Mouse (Mus musculus) lung, embryonic 16.5 days (tissue): ENCODE results near the gene Spout1. TPM values are rescaled to one million over a fixed set of nuclear protein-coding genes. Genes with fewer than 3 reads are reported as not detected.
A peak's percentile ranks its signal among the peaks of the same experiment; 100 is the strongest.
"Not testable (repeated sequence)": the region's sequence is repeated elsewhere in the genome, so short reads cannot be mapped to it uniquely, and the experiment has no call there.

Source experiments
- ATAC-seq: fragments of 200-750 bp; cut with Nextera tagmentation; 2 replicates; pipeline ENCODE4 v1.8.0; 2017; ENCODE audit warnings: low read depth, mild to moderate bottlenecking, moderate library complexity
- H3K27ac ChIP-seq: fragments of 300-500 bp; sonication (generic); 2 replicates; pipeline ENCODE4 v1.5.1; 2014; ENCODE audit warnings: mild to moderate bottlenecking, control low read depth, low read length
- H3K27me3 ChIP-seq: fragments of 300-500 bp; sonication (generic); 2 replicates; pipeline ENCODE4 v1.6.1; 2014; ENCODE audit warnings: low read depth, low read length, mixed read lengths; ENCODE audit not compliant: control insufficient read depth, insufficient read depth
- H3K36me3 ChIP-seq: fragments of 300-500 bp; sonication (generic); 2 replicates; pipeline ENCODE4 v1.6.1; 2014; ENCODE audit warnings: low read length; ENCODE audit not compliant: control insufficient read depth, insufficient read depth
- H3K4me1 ChIP-seq: fragments of 300-500 bp; sonication (generic); replicated peaks from 2 replicates; pipeline ENCODE4 v1.6.1; 2014; ENCODE audit warnings: low read length, mixed read lengths; ENCODE audit not compliant: control insufficient read depth, insufficient read depth
- H3K4me2 ChIP-seq: fragments of 300-500 bp; sonication (generic); 2 replicates; pipeline ENCODE4 v1.6.1; 2014; ENCODE audit warnings: low read depth, low read length, control low read depth
- H3K4me3 ChIP-seq: fragments of 300-500 bp; sonication (generic); 2 replicates; pipeline ENCODE4 v1.5.1; 2014; ENCODE audit warnings: mild to moderate bottlenecking, low read length, control low read depth
- H3K9ac ChIP-seq: fragments of 300-500 bp; sonication (generic); 2 replicates; pipeline ENCODE4 v1.6.1; 2014; ENCODE audit warnings: low read length, control low read depth
- H3K9me3 ChIP-seq: fragments of 300-500 bp; sonication (generic); 2 replicates; pipeline ENCODE4 v1.6.1; 2016; ENCODE audit warnings: low read length; ENCODE audit not compliant: control insufficient read depth
- WGBS: fragments of 180-500 bp; shearing (Covaris S2); extraction: QIAGEN DNeasy Blood & Tissue Kit; methylation state at CpG from one replicate; pipeline ENCODE4 v1.1.7; 2014; 5-methylcytosine and 5-hydroxymethylcytosine counted together
- polyA plus RNA-seq: library from polyadenylated mRNA; unstranded; fragments of >200 nt; fragmentation: Nextera tagmentation; extraction: Ambion mirVana; gene quantifications from 2 replicates; pipeline ENCODE4 v1.2.1, GENCODE M21; 2015

Gene Spout1
- polyA plus RNA-seq, 1 experiment from 2014 or later: 66.6 TPM

- no peak for ATAC-seq
- Histone ChIP-seq H3K4me3 (no peak overlapping the region), H3K27me3 (no peaks in the 10 kb centered on the region), H3K27ac (no peak overlapping the region), H3K4me1 (no peaks in the 10 kb centered on the region), H3K9ac (no peak overlapping the region), H3K9me3 (no peaks in the 10 kb centered on the region), H3K36me3 (0 out of 2 replicates have a peak, but pooled peaks cover 2% of the 10 kb centered on the region), H3K4me2 (no peak overlapping the region)
- WGBS: 78% methylated on average over 6 of the region's 6 CpGs
Observed at GRCm38 (mm10) chr2:30185276-30185675, 7.0 kb upstream of the Spout1 start.

GRCm38 (mm10) chr2:30183721-30184120 is 5.5 kb upstream of the Spout1 start:
- Histone ChIP-seq H3K4me2 (no peak overlapping the region), H3K9me3 (no peaks in the 10 kb centered on the region), H3K4me1 (no peaks in the 10 kb centered on the region), H3K27ac (no peak overlapping the region), H3K9ac (no peak overlapping the region), H3K27me3 (no peaks in the 10 kb centered on the region), H3K4me3 (no peak overlapping the region), H3K36me3 (0 out of 2 replicates have a peak, but pooled peaks cover 2% of the 10 kb centered on the region)
- no peak for ATAC-seq
- WGBS: 55% methylated on average over 3 of the region's 3 CpGs

- no peak for ATAC-seq
- no peaks in the 10 kb centered on the region for H3K27me3 ChIP-seq
Observed at GRCm38 (mm10) chr2:30182424-30182823, 4.2 kb upstream of the Spout1 start.

GRCm38 (mm10) chr2:30178711-30179110 is 452 bp upstream of the Spout1 start:
- not testable (repeated sequence) for H3K27me3 ChIP-seq, H3K27ac ChIP-seq, ATAC-seq, H3K4me1 ChIP-seq, H3K9me3 ChIP-seq, H3K9ac ChIP-seq
- peak overlapping the region; percentile 81 for H3K4me3 ChIP-seq
- H3K36me3 ChIP-seq: peaks cover 23% of the 10 kb centered on the region
- WGBS: 44% methylated on average over 7 of the region's 7 CpGs
- H3K4me2 ChIP-seq: peak overlapping the region; percentile 57

More at GRCm38 (mm10) chr2:30182424-30182823, 4.2 kb upstream of the Spout1 start:
- no peak overlapping the region for H3K4me2 ChIP-seq
- H3K4me3 ChIP-seq: no peak overlapping the region
- peaks cover 4% of the 10 kb centered on the region for H3K4me1 ChIP-seq
- no peak overlapping the region for H3K9ac ChIP-seq
- 77% methylated on average over 2 of the region's 2 CpGs for WGBS
- no peak overlapping the region for H3K27ac ChIP-seq
- H3K9me3 ChIP-seq: no peaks in the 10 kb centered on the region
- H3K36me3 ChIP-seq: 0 out of 2 replicates have a peak, but pooled peaks cover 2% of the 10 kb centered on the region

GRCm38 (mm10) chr2:30176561-30176960 is 1.7 kb downstream of the Spout1 start:
- no peak overlapping the region for H3K4me3 ChIP-seq
- no peaks in the 10 kb centered on the region for H3K9me3 ChIP-seq
- no peak overlapping the region for H3K27ac ChIP-seq
- ATAC-seq: no peak
- no peak overlapping the region for H3K9ac ChIP-seq
- no peaks in the 10 kb centered on the region for H3K27me3 ChIP-seq
- H3K4me2 ChIP-seq: no peak overlapping the region
- 100% methylated on average over 2 of the region's 2 CpGs for WGBS
- peaks cover 29% of the 10 kb centered on the region for H3K36me3 ChIP-seq
- H3K4me1 ChIP-seq: peaks cover 12% of the 10 kb centered on the region

GRCm38 (mm10) chr2:30175897-30176296 is 2.4 kb downstream of the Spout1 start:
- no peak for ATAC-seq
- Histone ChIP-seq H3K27ac (no peak overlapping the region), H3K9me3 (no peaks in the 10 kb centered on the region), H3K4me2 (no peak overlapping the region), H3K4me3 (no peak overlapping the region), H3K4me1 (peaks cover 12% of the 10 kb centered on the region), H3K36me3 (peaks cover 29% of the 10 kb centered on the region), H3K27me3 (no peaks in the 10 kb centered on the region), H3K9ac (no peak overlapping the region)
- 84% methylated on average over 8 of the region's 8 CpGs for WGBS

GRCm38 (mm10) chr2:30173541-30174240 is 4.6 kb downstream of the Spout1 start:
- H3K36me3 ChIP-seq: peaks cover 29% of the 10 kb centered on the region
- no peaks in the 10 kb centered on the region for H3K27me3 ChIP-seq
- H3K4me2 ChIP-seq: no peak overlapping the region
- H3K4me1 ChIP-seq: peaks cover 12% of the 10 kb centered on the region
- WGBS: 92% methylated on average over 20 of the region's 20 CpGs
- no peak for ATAC-seq
- no peak overlapping the region for H3K4me3 ChIP-seq
- H3K9me3 ChIP-seq: no peaks in the 10 kb centered on the region
- no peak overlapping the region for H3K9ac ChIP-seq
- H3K27ac ChIP-seq: no peak overlapping the region

GRCm38 (mm10) chr2:30171997-30172382 is 6.3 kb downstream of the Spout1 start:
- Histone ChIP-seq H3K9ac (peak overlapping the region; percentile 82), H3K36me3 (peaks cover 29% of the 10 kb centered on the region), H3K27ac (peak overlapping the region; percentile 88), H3K4me2 (peak overlapping the region; percentile 97), H3K9me3 (peaks cover 3% of the 10 kb centered on the region; the same call in 1 of the 2 replicates), H3K27me3 (no peaks in the 10 kb centered on the region), H3K4me1 (peaks cover 4% of the 10 kb centered on the region), H3K4me3 (peak overlapping the region; percentile 68)
- ATAC-seq: peak; percentile 31; the same call in 1 of the 2 replicates
- WGBS: under 1% methylated on average over 19 of the region's 19 CpGs

- no peaks in the 10 kb centered on the region for H3K27me3 ChIP-seq
- peak; percentile 95 for ATAC-seq
- H3K4me3 ChIP-seq: peak within 1 kb of the TSS; percentile 68
- peak within 1 kb of the TSS; percentile 82 for H3K9ac ChIP-seq
- under 1% methylated on average over 67 of the region's 75 CpGs for WGBS
- peaks cover 4% of the 10 kb centered on the region for H3K4me1 ChIP-seq
- peak within 1 kb of the TSS; percentile 97 for H3K4me2 ChIP-seq
- peak within 1 kb of the TSS; percentile 88 for H3K27ac ChIP-seq
- peaks cover 29% of the 10 kb centered on the region for H3K36me3 ChIP-seq
- peaks cover 8% of the 10 kb centered on the region for H3K9me3 ChIP-seq
Observed at GRCm38 (mm10) chr2:30171371-30171996, 6.8 kb downstream of the Spout1 start, which contains the start of gene Endog. TSS of gene Endog (plus strand) at chr2:30171493.
